Comparison of ENCODE assay signal across 29 mouse cellular contexts in the genomic region with DNA sequence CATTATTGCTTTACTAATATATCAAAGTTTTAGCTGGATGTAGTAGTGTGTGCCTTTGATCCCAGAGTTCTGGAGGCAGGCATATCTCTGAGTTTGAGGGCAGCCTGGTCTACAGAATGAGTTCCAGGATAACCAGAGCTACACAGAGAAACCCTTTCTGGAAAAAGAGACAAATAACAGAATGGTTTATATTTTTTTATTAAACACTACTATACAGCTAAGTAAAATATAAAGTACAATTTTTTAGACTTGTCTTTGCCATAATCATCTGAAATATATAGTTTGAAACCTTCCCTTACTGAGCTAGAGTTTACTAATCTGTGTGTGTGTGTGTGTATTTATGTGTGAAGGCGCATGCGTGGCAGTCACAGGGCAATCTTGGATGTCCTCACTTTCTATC. TPM values are rescaled to one million over a fixed set of nuclear protein-coding genes. Genes with fewer than 3 reads are reported as not detected.
DNase-seq lines count a peak whose midpoint lies in the region; ATAC-seq lines count a peak whose summit lies in the region.
"Had no signal": no experiment of that assay in that cellular context is flagged by ENCODE, and none has a peak within 500 bp of the region (broad histone marks: within the 10 kb centered on the region; RNA-seq: fewer than 3 reads in every experiment).

A gene (plus strand): TSS at position 301 of the 400 bp plus-strand sequence.

- H3K27me3 ChIP-seq in heart, embryonic 11.5 days (ENCODE audit: control insufficient read depth, insufficient read depth, low read length), result no peaks in the 10 kb centered on the region
- no peaks in the 10 kb centered on the region for H3K27me3 ChIP-seq in heart, embryonic 13.5 days (replicated peaks)
- H3K27me3 ChIP-seq in intestine, embryonic 14.5 days (replicated peaks; ENCODE audit: control insufficient read depth, insufficient read depth, low read length), result no peaks in the 10 kb centered on the region
- no peaks in the 10 kb centered on the region for H3K27me3 ChIP-seq in intestine, embryonic 15.5 days (replicated peaks)
- H3K27me3 ChIP-seq in lung, embryonic 16.5 days (ENCODE audit: control insufficient read depth, insufficient read depth, low read depth, low read length), result no peaks in the 10 kb centered on the region
- H3K27me3 ChIP-seq: CH12.LX; embryonic facial prominence, embryonic 12.5 days; forebrain, embryonic 13.5 days; Patski had no signal

- no peak for ATAC-seq in heart, embryonic 11.5 days (replicated peaks; ENCODE audit: insufficient number of reproducible peaks, low FRiP score, low TSS enrichment)
- ATAC-seq in heart, embryonic 13.5 days (ENCODE audit: extremely low read depth, insufficient number of reproducible peaks, low FRiP score, low TSS enrichment), result no peak
- no peak for ATAC-seq in intestine, embryonic 14.5 days (replicated peaks; ENCODE audit: low FRiP score, low TSS enrichment, low read depth)
- no peak for ATAC-seq in intestine, embryonic 15.5 days
- ATAC-seq in lung, embryonic 16.5 days (ENCODE audit: low read depth), result no peak
- ATAC-seq: activated CD4-positive, CD25-positive, alpha-beta regulatory T cell, adult 4 months; CD4-positive, CD25-positive, alpha-beta regulatory T cell, adult 4 months; forebrain, embryonic 13.5 days; Patski had no signal

- H3K27ac ChIP-seq in heart, embryonic 11.5 days (ENCODE audit: low read depth, low read length), result no peak within 1 kb of the TSS
- no peak within 1 kb of the TSS for H3K27ac ChIP-seq in heart, embryonic 13.5 days (replicated peaks)
- H3K27ac ChIP-seq in intestine, embryonic 14.5 days (ENCODE audit: low read depth), result no peak within 1 kb of the TSS
- no peak within 1 kb of the TSS for H3K27ac ChIP-seq in intestine, embryonic 15.5 days
- no peak within 1 kb of the TSS for H3K27ac ChIP-seq in lung, embryonic 16.5 days (ENCODE audit: low read length)
- H3K27ac ChIP-seq: embryonic facial prominence, embryonic 10.5 days; embryonic facial prominence, embryonic 12.5 days; forebrain, embryonic 13.5 days had no signal

- no peaks in the 10 kb centered on the region for H3K36me3 ChIP-seq in heart, embryonic 11.5 days (ENCODE audit: control insufficient read depth, insufficient read depth, low read length)
- no peaks in the 10 kb centered on the region for H3K36me3 ChIP-seq in heart, embryonic 13.5 days
- H3K36me3 ChIP-seq in intestine, embryonic 14.5 days (ENCODE audit: control insufficient read depth, insufficient read depth, low read length), result no peaks in the 10 kb centered on the region
- no peaks in the 10 kb centered on the region for H3K36me3 ChIP-seq in intestine, embryonic 15.5 days
- H3K36me3 ChIP-seq in lung, embryonic 16.5 days (ENCODE audit: control insufficient read depth, insufficient read depth, low read length), result no peaks in the 10 kb centered on the region
- H3K36me3 ChIP-seq: embryonic facial prominence, embryonic 10.5 days; embryonic facial prominence, embryonic 12.5 days; G1E had no signal

- no peaks in the 10 kb centered on the region for H3K4me1 ChIP-seq in heart, embryonic 11.5 days (ENCODE audit: control insufficient read depth, insufficient read depth, low read length)
- 0 out of 2 replicates have a peak, but pooled peaks cover 4% of the 10 kb centered on the region for H3K4me1 ChIP-seq in heart, embryonic 13.5 days
- no peaks in the 10 kb centered on the region for H3K4me1 ChIP-seq in intestine, embryonic 14.5 days (replicated peaks; ENCODE audit: control insufficient read depth, insufficient read depth, low read length)
- H3K4me1 ChIP-seq in intestine, embryonic 15.5 days (replicated peaks), result no peaks in the 10 kb centered on the region
- H3K4me1 ChIP-seq in lung, embryonic 16.5 days (replicated peaks; ENCODE audit: control insufficient read depth, insufficient read depth, low read length), result no peaks in the 10 kb centered on the region
- H3K4me1 ChIP-seq: embryonic facial prominence, embryonic 10.5 days; embryonic facial prominence, embryonic 12.5 days; forebrain, embryonic 13.5 days had no signal

- no peak within 1 kb of the TSS for H3K9ac ChIP-seq in heart, embryonic 11.5 days (ENCODE audit: low read depth, low read length)
- H3K9ac ChIP-seq in heart, embryonic 13.5 days, result no peak within 1 kb of the TSS
- H3K9ac ChIP-seq in intestine, embryonic 14.5 days (ENCODE audit: low read length), result no peak within 1 kb of the TSS
- H3K9ac ChIP-seq in intestine, embryonic 15.5 days, result no peak within 1 kb of the TSS
- H3K9ac ChIP-seq in lung, embryonic 16.5 days (ENCODE audit: low read length), result no peak within 1 kb of the TSS
- H3K9ac ChIP-seq: embryonic facial prominence, embryonic 12.5 days; forebrain, embryonic 13.5 days had no signal

- 74% methylated on average over 2 of the region's 2 CpGs for WGBS in heart, embryonic 11.5 days (ENCODE audit: insufficient replicate concordance)
- 76% methylated on average over 2 of the region's 2 CpGs for WGBS in heart, embryonic 13.5 days
- WGBS in intestine, embryonic 14.5 days, result 76% methylated on average over 2 of the region's 2 CpGs
- WGBS in intestine, embryonic 15.5 days, result 84% methylated on average over 2 of the region's 2 CpGs
- WGBS in lung, embryonic 16.5 days, result 81% methylated on average over 2 of the region's 2 CpGs

- H3K4me3 ChIP-seq in heart, embryonic 11.5 days (ENCODE audit: low read depth, low read length), result no peak within 1 kb of the TSS
- H3K4me3 ChIP-seq in heart, embryonic 13.5 days, result no peak within 1 kb of the TSS
- H3K4me3 ChIP-seq in intestine, embryonic 14.5 days (ENCODE audit: low read depth, low read length), result no peak within 1 kb of the TSS
- H3K4me3 ChIP-seq in intestine, embryonic 15.5 days (replicated peaks), result no peak within 1 kb of the TSS
- no peak within 1 kb of the TSS for H3K4me3 ChIP-seq in lung, embryonic 16.5 days (ENCODE audit: low read length)
- H3K4me3 ChIP-seq: embryonic facial prominence, embryonic 10.5 days; embryonic facial prominence, embryonic 12.5 days; forebrain, embryonic 13.5 days had no signal

- H3K4me2 ChIP-seq in heart, embryonic 11.5 days, result peak within 1 kb of the TSS; percentile 19
- H3K4me2 ChIP-seq in heart, embryonic 13.5 days, result peak within 1 kb of the TSS; percentile 21
- peak within 1 kb of the TSS; percentile 12; the same call in 1 of the 2 replicates for H3K4me2 ChIP-seq in intestine, embryonic 14.5 days (ENCODE audit: low read length)
- H3K4me2 ChIP-seq in intestine, embryonic 15.5 days (replicated peaks), result no peak within 1 kb of the TSS
- peak within 1 kb of the TSS; percentile 22; the same call in 1 of the 2 replicates for H3K4me2 ChIP-seq in lung, embryonic 16.5 days (ENCODE audit: low read depth, low read length)
- H3K4me2 ChIP-seq: embryonic facial prominence, embryonic 12.5 days; forebrain, embryonic 13.5 days had no signal

- DNase-seq in heart, adult 18-20 months, result no peak
- DNase-seq in heart, adult 11 months, result no peak
- no peak for DNase-seq in intestine, embryonic 14.5 days (ENCODE audit: low spot score)
- no peak for DNase-seq in lung, postnatal 14 days
- DNase-seq: adrenal gland, adult 8-10 months; adrenal gland, postnatal 14 days; adrenal gland, postnatal 36 days; B cell, adult 2 months; cerebellum, adult 11-12 months; cerebellum, adult 2 months; cerebellum, adult 9-10 months; cerebellum, postnatal 10 days; cerebellum, postnatal 25 days had no signal

- H3K9me3 ChIP-seq in heart, embryonic 11.5 days (replicated peaks; ENCODE audit: control insufficient read depth, low read length), result no peaks in the 10 kb centered on the region
- H3K9me3 ChIP-seq in heart, embryonic 13.5 days, result no peaks in the 10 kb centered on the region
- no peaks in the 10 kb centered on the region for H3K9me3 ChIP-seq in intestine, embryonic 14.5 days (ENCODE audit: control insufficient read depth, low read length)
- H3K9me3 ChIP-seq in intestine, embryonic 15.5 days, result no peaks in the 10 kb centered on the region
- H3K9me3 ChIP-seq in lung, embryonic 16.5 days (ENCODE audit: control insufficient read depth, low read length), result no peaks in the 10 kb centered on the region
- H3K9me3 ChIP-seq: embryonic facial prominence, embryonic 10.5 days; embryonic facial prominence, embryonic 12.5 days; forebrain, embryonic 13.5 days; G1E had no signal

RNA-seq across cellular contexts. Expression of the gene that starts here (rescaled TPM):
- polyA plus RNA-seq in heart, embryonic 11.5 days (2014; fragmentation: Nextera tagmentation; extraction: Ambion mirVana), result not detected in 2 replicates
- not detected for total RNA-seq in heart, adult 18-20 months (2021)
- polyA plus RNA-seq in heart, embryonic 13.5 days (2015; fragmentation: Nextera tagmentation; extraction: Ambion mirVana), result not detected in 2 replicates
- not detected in 2 replicates for polyA plus RNA-seq in intestine, embryonic 14.5 days (2014; fragmentation: Nextera tagmentation; extraction: Ambion mirVana)
- polyA plus RNA-seq in intestine, embryonic 15.5 days (2015; fragmentation: Nextera tagmentation; extraction: Ambion mirVana), result not detected in 2 replicates
- not detected in 2 replicates for polyA plus RNA-seq in lung, embryonic 16.5 days (2015; fragmentation: Nextera tagmentation; extraction: Ambion mirVana)
- total RNA-seq: adrenal gland, adult 18-20 months; adrenal gland, adult 8-10 months; adrenal gland, postnatal 14 days; adrenal gland, postnatal 36 days; CH12.LX; G1E had no signal
- polyA plus RNA-seq: activated CD4-positive, CD25-positive, alpha-beta regulatory T cell, adult 4 months; CD4-positive, CD25-positive, alpha-beta regulatory T cell, adult 4 months; cerebellum, adult 2 months; cortical plate, adult 2 months; embryonic facial prominence, embryonic 10.5 days; embryonic facial prominence, embryonic 12.5 days; embryonic facial prominence, embryonic 14.5 days; forebrain, embryonic 11.5 days; forebrain, embryonic 13.5 days; G1E; Patski had no signal
